Mouse (Mus musculus) stomach, postnatal 0 days (tissue): ENCODE measurements around the gene Arhgef3. TPM values are rescaled to one million over a fixed set of nuclear protein-coding genes. Genes with fewer than 3 reads are reported as not detected.

Source experiments
- ATAC-seq: fragments of 200-750 bp; cut with Nextera tagmentation; 2 replicates; pipeline ENCODE4 v1.8.0; 2017; ENCODE audit not compliant: low FRiP score, low TSS enrichment
- DNase-seq: peaks from one replicate; pipeline ENCODE4 v3.0.0-alpha.2; 2016; ENCODE audit warnings: low spot score
- H3K27ac ChIP-seq: fragments of 300-500 bp; sonication (generic); replicated peaks from 2 replicates; pipeline ENCODE4 v1.5.1; 2014; ENCODE audit warnings: mild to moderate bottlenecking, control low read depth
- H3K27me3 ChIP-seq: fragments of 300-500 bp; sonication (generic); 2 replicates; pipeline ENCODE4 v1.6.1; 2014; ENCODE audit warnings: low read length; ENCODE audit not compliant: control insufficient read depth, insufficient read depth
- H3K36me3 ChIP-seq: fragments of 300-500 bp; sonication (generic); 2 replicates; pipeline ENCODE4 v1.6.1; 2014; ENCODE audit warnings: low read length, mixed read lengths; ENCODE audit not compliant: control insufficient read depth, insufficient read depth
- H3K4me1 ChIP-seq: fragments of 300-500 bp; sonication (generic); replicated peaks from 2 replicates; pipeline ENCODE4 v1.6.1; 2014; ENCODE audit warnings: antibody characterized with exemption; ENCODE audit not compliant: control insufficient read depth, insufficient read depth
- H3K4me2 ChIP-seq: fragments of 300-500 bp; sonication (generic); replicated peaks from 2 replicates; pipeline ENCODE4 v1.6.1; 2014; ENCODE audit warnings: low read depth, mild to moderate bottlenecking, control low read depth, moderate library complexity
- H3K4me3 ChIP-seq: fragments of 300-500 bp; sonication (generic); 2 replicates; pipeline ENCODE4 v1.5.1; 2014; ENCODE audit warnings: low read depth, low read length, control low read depth
- H3K9ac ChIP-seq: fragments of 300-500 bp; sonication (generic); 2 replicates; pipeline ENCODE4 v1.6.1; 2014; ENCODE audit warnings: mild to moderate bottlenecking, low read length, control low read depth, mixed read lengths
- H3K9me3 ChIP-seq: fragments of 300-500 bp; sonication (generic); 2 replicates; pipeline ENCODE4 v1.6.1; 2016; ENCODE audit warnings: low read length; ENCODE audit not compliant: control insufficient read depth
- CTCF ChIP-seq: IDR thresholded peaks from 2 replicates; pipeline ENCODE4 v1.5.1; 2016; ENCODE audit warnings: antibody characterized with exemption, low read depth, mild to moderate bottlenecking, moderate library complexity
- EP300 ChIP-seq: optimal IDR thresholded peaks from 2 replicates; pipeline ENCODE3; 2016; ENCODE audit warnings: antibody characterized with exemption
- WGBS: fragments of 180-500 bp; shearing (Covaris S2); extraction: QIAGEN DNeasy Blood & Tissue Kit; methylation state at CpG from one replicate; pipeline ENCODE4 v1.1.7; 2014; 5-methylcytosine and 5-hydroxymethylcytosine counted together
- polyA plus RNA-seq: library from polyadenylated mRNA; unstranded; fragments of >200 nt; fragmentation: Nextera tagmentation; extraction: Ambion mirVana; gene quantifications from 2 replicates; pipeline ENCODE4 v1.2.1, GENCODE M21; 2015

The Arhgef3 gene
- polyA plus RNA-seq, result 13.1 and 14.1 TPM in 2 replicates

GRCm38 (mm10) chr14:27114362-27115274, at the start of gene Arhgef3:
Arhgef3 (plus strand) TSS chr14:27114899.
- Histone ChIP-seq H3K4me3 (peak within 1 kb of the TSS; percentile 71), H3K27me3 (no peaks in the 10 kb centered on the region), H3K9me3 (no peaks in the 10 kb centered on the region), H3K9ac (peak within 1 kb of the TSS; percentile 74), H3K27ac (peak within 1 kb of the TSS; percentile 63), H3K4me2 (peak within 1 kb of the TSS; percentile 98), H3K36me3 (no peaks in the 10 kb centered on the region), H3K4me1 (no peaks in the 10 kb centered on the region; the same call in 1 of the 2 replicates)
- WGBS, result 2% methylated on average over 58 of the region's 58 CpGs
- ATAC-seq, result peak; percentile 91
- DNase-seq, result peak; percentile 82
- peak; percentile 38 for TF ChIP-seq CTCF
- no peak for TF ChIP-seq EP300

- WGBS, result 28% methylated on average over 9 of the region's 9 CpGs
- H3K4me1 ChIP-seq, result no peaks in the 10 kb centered on the region; the same call in none of the 2 replicates
- TF ChIP-seq EP300 (no peak), CTCF (no peak)
- no peaks in the 10 kb centered on the region for H3K36me3 ChIP-seq
- peak overlapping the region; percentile 63; the same call in 1 of the 2 replicates for H3K27ac ChIP-seq
- no peaks in the 10 kb centered on the region for H3K27me3 ChIP-seq
- no peak overlapping the region for H3K4me3 ChIP-seq
- ATAC-seq, result peak; percentile 45; the same call in 1 of the 2 replicates
- no peak for DNase-seq
- no peaks in the 10 kb centered on the region for H3K9me3 ChIP-seq
- H3K9ac ChIP-seq, result no peak overlapping the region
- no peak overlapping the region for H3K4me2 ChIP-seq
Measured at GRCm38 (mm10) chr14:27066171-27066929, 48.3 kb upstream of the Arhgef3 start.

- Histone ChIP-seq H3K9ac (no peak overlapping the region), H3K4me1 (no peaks in the 10 kb centered on the region; the same call in none of the 2 replicates), H3K4me2 (no peak overlapping the region), H3K27me3 (no peaks in the 10 kb centered on the region), H3K4me3 (no peak overlapping the region), H3K27ac (no peak overlapping the region), H3K9me3 (no peaks in the 10 kb centered on the region), H3K36me3 (no peaks in the 10 kb centered on the region)
- TF ChIP-seq CTCF (no peak), EP300 (no peak)
- DNase-seq (no peak), ATAC-seq (no peak)
- 26% methylated on average over 6 of the region's 6 CpGs for WGBS
Measured at GRCm38 (mm10) chr14:27067866-27068271, 46.8 kb upstream of the Arhgef3 start.

GRCm38 (mm10) chr14:27069434-27070097, 45.1 kb upstream of the Arhgef3 start:
- Histone ChIP-seq H3K9ac (no peak overlapping the region), H3K4me2 (no peak overlapping the region), H3K4me1 (peaks cover 5% of the 10 kb centered on the region), H3K4me3 (no peak overlapping the region), H3K27me3 (no peaks in the 10 kb centered on the region), H3K36me3 (no peaks in the 10 kb centered on the region), H3K9me3 (no peaks in the 10 kb centered on the region), H3K27ac (0 out of 2 replicates have a peak overlapping the region, but pooled peaks have one; percentile 2)
- DNase-seq (no peak), ATAC-seq (no peak)
- TF ChIP-seq CTCF (no peak), EP300 (no peak)
- 53% methylated on average over 8 of the region's 8 CpGs for WGBS

- TF ChIP-seq EP300 (no peak), CTCF (no peak)
- Histone ChIP-seq H3K36me3 (no peaks in the 10 kb centered on the region), H3K27me3 (no peaks in the 10 kb centered on the region), H3K9me3 (no peaks in the 10 kb centered on the region), H3K4me1 (peaks cover 6% of the 10 kb centered on the region), H3K27ac (0 out of 2 replicates have a peak overlapping the region, but pooled peaks have one; percentile 2), H3K9ac (no peak overlapping the region), H3K4me3 (no peak overlapping the region), H3K4me2 (no peak overlapping the region)
- 50% methylated on average over 3 of the region's 3 CpGs for WGBS
- ATAC-seq, result no peak
- DNase-seq, result no peak
Measured at GRCm38 (mm10) chr14:27070128-27070527, 44.6 kb upstream of the Arhgef3 start.
